Mouse (Mus musculus) mouse trophoblast stem cell (cell line): ENCODE data around the gene Fyn.

Source experiments
- in situ Hi-C, 2 experiments: fragments of 300-500 bp; cut with MseI, MboI; formaldehyde crosslinking; loops; 2 replicates in 1 of 2; 3 replicates in 1 of 2; pipeline ENCODE4 v1.15.1; 2025

Gene Fyn

GRCm38 (mm10) chr10:39471714-39472531 is 103.3 kb downstream of the Fyn start:
- in situ Hi-C loops: no loop called here

GRCm38 (mm10) chr10:39472923-39473322 is 104.3 kb downstream of the Fyn start:
- in situ Hi-C loops: no loop called here

DNA sequence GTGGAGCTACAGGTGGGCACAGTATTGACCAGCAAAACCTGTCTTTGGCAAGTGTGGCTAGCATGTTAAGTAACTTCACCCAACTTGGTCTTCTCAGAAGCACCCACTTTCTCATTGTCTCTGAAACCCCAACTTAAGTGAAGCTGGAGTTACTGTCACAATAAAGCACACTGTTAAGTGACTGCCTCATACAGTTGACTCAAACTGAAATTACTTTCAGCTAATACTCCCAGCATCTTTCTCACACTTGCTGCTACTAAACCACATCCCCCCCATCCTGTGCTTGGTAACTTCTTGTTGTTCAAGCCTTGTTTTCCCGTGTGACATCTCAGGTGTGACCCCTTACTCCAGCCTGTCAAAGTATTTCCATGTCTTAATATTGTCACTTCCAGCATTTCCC is 110.7 kb downstream of the Fyn start:
- in situ Hi-C loops: no loop called here

- in situ Hi-C loops: no loop called here
Measured at GRCm38 (mm10) chr10:39484382-39484826, 115.7 kb downstream of the Fyn start.

GRCm38 (mm10) chr10:39484892-39485291 is 116.2 kb downstream of the Fyn start:
- in situ Hi-C loops: no loop called here

DNA sequence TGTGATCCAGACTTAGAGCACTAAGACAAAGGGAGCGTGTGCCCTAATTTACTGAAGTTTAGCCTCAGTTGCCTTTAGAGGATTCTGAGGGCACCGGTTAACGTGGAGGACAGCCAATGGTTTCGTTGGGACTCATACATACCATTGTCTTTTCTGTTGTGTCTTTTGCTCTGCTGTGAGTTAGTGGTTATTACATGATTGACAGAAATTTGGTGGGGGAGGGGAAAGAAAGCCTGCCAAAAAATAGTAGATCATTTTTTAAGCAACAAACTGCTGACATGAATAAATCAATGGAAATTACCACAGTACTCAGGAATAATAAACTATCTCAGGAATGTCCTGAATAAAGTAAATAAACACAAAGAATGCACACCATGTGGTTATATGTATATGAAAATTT is 117.3 kb downstream of the Fyn start:
- in situ Hi-C loops: no loop called here

GRCm38 (mm10) chr10:39486501-39487450 is 118.1 kb downstream of the Fyn start:
- in situ Hi-C loops: no loop called here

DNA sequence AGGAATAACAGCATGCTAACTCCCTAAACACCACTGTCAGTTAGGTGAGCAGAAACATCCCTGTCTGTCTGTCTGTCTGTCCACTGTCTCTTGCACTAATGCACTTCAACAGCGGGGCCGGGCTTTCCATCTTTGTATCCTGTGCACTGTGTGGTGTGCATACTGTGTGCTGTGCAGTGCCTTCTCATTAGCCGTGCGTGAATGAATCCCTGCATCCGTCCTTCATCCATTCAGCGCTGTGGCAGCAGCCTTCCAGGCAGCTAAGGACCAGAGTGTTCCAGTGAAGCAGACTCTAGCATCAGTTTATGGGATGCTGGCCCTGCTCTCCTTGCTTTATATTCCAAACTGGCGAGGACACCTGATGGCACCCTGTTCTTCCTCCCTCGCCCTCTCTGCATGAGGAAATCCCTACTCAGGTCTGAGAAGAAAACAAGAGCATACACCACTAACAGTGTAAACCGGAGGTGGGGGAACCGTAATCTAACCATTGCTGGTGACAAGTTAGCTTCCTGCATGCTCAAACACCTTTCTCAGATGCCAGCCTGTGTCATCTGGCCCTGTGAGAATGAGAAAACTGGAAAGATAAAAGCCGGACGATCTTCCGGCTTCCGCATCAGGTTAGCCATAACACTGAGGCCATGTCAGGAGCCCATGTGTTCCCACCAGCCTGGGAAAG is 119.2 kb downstream of the Fyn start:
- in situ Hi-C loops: no loop called here

GRCm38 (mm10) chr10:39488542-39488941 is 119.9 kb downstream of the Fyn start:
- in situ Hi-C loops: no loop called here

DNA sequence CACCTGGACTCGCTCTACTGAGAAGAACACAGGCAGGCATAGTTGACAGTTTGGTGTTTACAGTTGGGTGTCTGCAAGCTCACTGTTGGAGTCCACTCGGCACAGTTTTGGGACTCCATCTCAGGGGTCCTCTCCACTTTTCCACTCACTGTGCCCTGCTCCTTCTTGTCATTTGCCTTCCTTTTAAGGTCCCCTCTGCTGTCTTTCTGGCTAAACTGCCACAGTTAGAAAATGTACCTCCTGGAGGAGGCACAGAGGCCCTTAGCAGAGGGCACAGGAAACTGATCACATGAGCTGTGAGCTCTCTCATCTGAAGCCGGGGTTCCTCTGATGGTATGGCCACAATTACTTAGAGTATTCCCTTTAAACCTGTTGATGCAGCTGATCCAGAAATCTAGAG is 120.3 kb downstream of the Fyn start:
- in situ Hi-C loops: no loop called here

GRCm38 (mm10) chr10:39490349-39491121 is 121.9 kb downstream of the Fyn start:
- in situ Hi-C loops: no loop called here

DNA sequence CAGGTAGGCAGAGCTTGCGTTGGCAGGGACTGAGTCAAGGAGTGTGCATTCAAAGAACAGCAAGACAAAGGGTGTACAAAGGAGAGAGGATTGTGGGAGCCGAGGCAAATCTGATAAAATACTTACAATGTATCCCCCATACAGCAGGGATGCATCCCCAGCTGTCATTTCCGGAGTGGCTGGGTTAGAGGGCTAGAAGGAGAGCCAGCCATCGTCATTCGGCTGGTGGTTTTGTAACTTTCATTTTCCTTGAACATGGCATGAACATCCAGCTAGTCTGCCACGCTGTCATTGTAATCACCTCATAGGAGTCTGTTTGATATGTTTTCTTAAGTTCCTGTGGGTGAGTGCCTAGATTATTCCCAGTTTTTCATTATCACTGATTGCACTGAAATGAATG is 123.5 kb downstream of the Fyn start:
- in situ Hi-C loops: no loop called here

DNA sequence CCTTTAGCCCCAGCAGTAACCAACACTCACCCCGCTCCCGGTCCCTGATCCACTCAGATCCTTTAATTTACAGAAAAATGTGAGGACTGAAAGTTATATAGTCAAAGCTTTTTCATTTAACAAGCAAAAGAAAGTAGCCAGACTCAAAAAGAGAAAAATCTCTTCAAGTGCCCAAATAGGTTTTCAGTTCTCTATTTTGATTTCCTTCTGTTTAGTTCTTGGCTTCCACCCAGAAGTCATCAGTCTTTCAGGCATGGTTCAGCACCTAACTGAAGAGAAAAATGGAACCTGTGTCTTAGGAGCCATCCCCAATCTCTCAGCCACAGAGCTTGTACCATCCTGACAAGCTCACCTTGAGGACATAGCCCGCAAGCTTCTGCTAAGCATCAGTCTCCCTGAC is 124.4 kb downstream of the Fyn start:
- in situ Hi-C loops: no loop called here

- in situ Hi-C loops: no loop called here
Measured at GRCm38 (mm10) chr10:39498641-39499040, 130.0 kb downstream of the Fyn start.

DNA sequence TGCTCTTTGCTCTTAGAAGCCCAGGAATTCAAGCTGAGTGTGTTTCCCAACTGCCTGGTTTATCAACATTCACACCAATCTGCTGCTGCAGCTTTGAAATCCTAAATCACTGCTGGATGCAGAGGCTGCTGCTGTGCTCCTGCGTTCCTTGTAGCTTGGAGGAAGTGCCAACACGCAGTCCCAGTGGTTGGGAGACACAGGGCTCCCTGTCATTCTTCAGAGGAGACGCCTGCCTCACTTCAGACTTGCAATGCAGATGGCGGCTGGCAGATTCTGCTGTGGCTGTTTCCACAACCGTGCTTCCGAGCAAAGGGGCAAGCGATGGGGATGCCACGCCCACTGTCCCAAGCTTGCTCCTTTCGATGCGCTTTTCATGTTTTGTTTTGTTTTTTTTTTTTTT is 132.9 kb downstream of the Fyn start:
- in situ Hi-C loops: no loop called here

- in situ Hi-C loops: no loop called here
Measured at GRCm38 (mm10) chr10:39501977-39502706, 133.5 kb downstream of the Fyn start.

- in situ Hi-C loops: no loop called here
Measured at GRCm38 (mm10) chr10:39503331-39503730, 134.7 kb downstream of the Fyn start.

DNA sequence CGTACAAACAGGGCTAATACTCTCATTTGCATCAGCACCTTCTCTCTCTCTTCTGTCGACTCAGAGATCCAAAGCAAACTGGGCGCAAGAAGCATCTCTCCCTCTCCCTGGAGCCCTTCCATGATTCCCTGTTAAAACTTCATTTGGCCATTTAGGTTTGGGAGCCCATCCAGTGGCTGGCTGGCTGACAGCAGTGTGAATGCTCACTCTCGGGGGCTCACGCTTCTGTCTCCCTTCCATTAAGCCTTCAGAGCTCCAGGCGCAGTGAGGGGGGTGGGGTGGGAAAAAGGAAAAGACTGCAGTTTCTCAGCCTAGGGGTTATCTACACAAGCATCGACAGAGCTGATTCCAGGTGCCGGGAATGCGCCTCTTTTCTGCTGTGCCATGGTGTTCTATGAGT is 136.4 kb downstream of the Fyn start:
- in situ Hi-C loops: no loop called here

DNA sequence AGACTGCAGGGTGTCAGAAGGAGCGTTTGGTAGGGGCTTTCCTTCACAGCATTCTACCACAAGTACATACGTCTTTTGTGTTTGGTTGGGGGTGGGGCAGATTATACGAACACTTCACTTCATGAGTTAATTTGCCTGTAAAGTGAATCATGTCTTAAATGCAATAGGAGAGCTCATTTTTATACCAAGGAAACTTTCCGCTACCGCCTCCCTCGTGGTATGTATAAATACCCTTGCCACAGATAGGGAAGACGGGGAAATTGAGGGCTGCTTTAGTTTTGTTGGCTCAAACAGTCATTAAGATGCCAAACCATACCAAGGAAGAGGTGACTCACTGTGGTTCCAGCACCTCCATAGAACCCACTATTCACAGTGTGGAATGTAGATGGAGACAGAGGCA is 137.0 kb downstream of the Fyn start:
- in situ Hi-C loops: no loop called here

- in situ Hi-C loops: no loop called here
Measured at GRCm38 (mm10) chr10:39506353-39506752, 137.7 kb downstream of the Fyn start.

- in situ Hi-C loops: no loop called here
Measured at GRCm38 (mm10) chr10:39506831-39507230, 138.2 kb downstream of the Fyn start.
